Mouse (Mus musculus) erythroblast, embryonic 14.5 days (primary cell): ENCODE data around the gene Thra. TPM values are rescaled to one million over a fixed set of nuclear protein-coding genes. Genes with fewer than 3 reads are reported as not detected.

Experiments used
- H3K27me3 ChIP-seq: 2 replicates; pipeline ENCODE4 v1.6.1; 2012; ENCODE audit warnings: inconsistent platforms; ENCODE audit not compliant: control insufficient read depth
- H3K36me3 ChIP-seq: 2 replicates; pipeline ENCODE4 v1.6.1; 2012; ENCODE audit warnings: mild to moderate bottlenecking, inconsistent platforms; ENCODE audit not compliant: control insufficient read depth
- H3K4me1 ChIP-seq: 2 replicates; pipeline ENCODE4 v1.6.1; 2012; ENCODE audit warnings: inconsistent platforms; ENCODE audit not compliant: control insufficient read depth
- H3K4me3 ChIP-seq: replicated peaks from 2 replicates; pipeline ENCODE3; 2012; ENCODE audit warnings: moderate library complexity, mild to moderate bottlenecking, inconsistent platforms
- H3K9me3 ChIP-seq: 2 replicates; pipeline ENCODE4 v1.6.1; 2012; ENCODE audit warnings: low read length, inconsistent platforms, mixed read lengths; ENCODE audit not compliant: control insufficient read depth
- GATA1 ChIP-seq: IDR thresholded peaks from 2 replicates; pipeline ENCODE4 v1.6.1; 2012; ENCODE audit warnings: low read length, inconsistent platforms, mixed read lengths
- TAL1 ChIP-seq: IDR thresholded peaks from 3 replicates; pipeline ENCODE4 v1.6.1; 2012; ENCODE audit warnings: low read length, inconsistent platforms, mixed read lengths
- polyA plus RNA-seq: library from polyadenylated mRNA; stranded (reverse); fragments of >175 nt; gene quantifications from 2 replicates; pipeline ENCODE4 v1.2.3, GENCODE M21; 2012

Gene Thra
- polyA plus RNA-seq, 1 experiment: 3.2 TPM

- peaks cover 96% of the 10 kb centered on the region for H3K36me3 ChIP-seq
Observed at GRCm38 (mm10) chr11:98713703-98714102, 26.7 kb upstream of the Thra start.

GRCm38 (mm10) chr11:98715946-98716345, 24.5 kb upstream of the Thra start:
- Histone ChIP-seq H3K9me3 (no peaks in the 10 kb centered on the region), H3K36me3 (peaks cover 88% of the 10 kb centered on the region), H3K4me1 (peaks cover 28% of the 10 kb centered on the region), H3K4me3 (no peak overlapping the region), H3K27me3 (no peaks in the 10 kb centered on the region)
- TF ChIP-seq TAL1: no peak
- TF ChIP-seq GATA1: no peak

More at GRCm38 (mm10) chr11:98713703-98714102, 26.7 kb upstream of the Thra start:
- Histone ChIP-seq H3K27me3 (no peaks in the 10 kb centered on the region), H3K4me1 (peaks cover 28% of the 10 kb centered on the region), H3K9me3 (no peaks in the 10 kb centered on the region), H3K4me3 (no peak overlapping the region)
- no peak for TF ChIP-seq TAL1

GRCm38 (mm10) chr11:98717904-98718303, 22.5 kb upstream of the Thra start:
- no peaks in the 10 kb centered on the region for H3K9me3 ChIP-seq
- peaks cover 80% of the 10 kb centered on the region for H3K36me3 ChIP-seq
- no peak overlapping the region for H3K4me3 ChIP-seq
- no peaks in the 10 kb centered on the region for H3K27me3 ChIP-seq
- H3K4me1 ChIP-seq: peaks cover 22% of the 10 kb centered on the region
- TF ChIP-seq TAL1 (no peak), GATA1 (no peak)

- peaks cover 77% of the 10 kb centered on the region for H3K36me3 ChIP-seq
- TF ChIP-seq TAL1: no peak
- no peak for TF ChIP-seq GATA1
- no peak overlapping the region for H3K4me3 ChIP-seq
- H3K27me3 ChIP-seq: no peaks in the 10 kb centered on the region
- no peaks in the 10 kb centered on the region for H3K9me3 ChIP-seq
- peaks cover 22% of the 10 kb centered on the region for H3K4me1 ChIP-seq
Observed at GRCm38 (mm10) chr11:98720756-98721155, 19.7 kb upstream of the Thra start.

- no peaks in the 10 kb centered on the region for H3K9me3 ChIP-seq
- peaks cover 76% of the 10 kb centered on the region for H3K36me3 ChIP-seq
- TF ChIP-seq TAL1 (no peak), GATA1 (no peak)
- no peak overlapping the region for H3K4me3 ChIP-seq
- peaks cover 25% of the 10 kb centered on the region for H3K4me1 ChIP-seq
- H3K27me3 ChIP-seq: no peaks in the 10 kb centered on the region
Observed at GRCm38 (mm10) chr11:98721458-98722226, 18.8 kb upstream of the Thra start.

- H3K36me3 ChIP-seq: peaks cover 76% of the 10 kb centered on the region
- no peaks in the 10 kb centered on the region for H3K27me3 ChIP-seq
- no peaks in the 10 kb centered on the region for H3K9me3 ChIP-seq
- H3K4me3 ChIP-seq: no peak overlapping the region
- H3K4me1 ChIP-seq: peaks cover 26% of the 10 kb centered on the region
- TF ChIP-seq TAL1 (no peak), GATA1 (no peak)
Observed at GRCm38 (mm10) chr11:98723098-98723497, 17.3 kb upstream of the Thra start.

GRCm38 (mm10) chr11:98725926-98726506, 14.4 kb upstream of the Thra start:
- peaks cover 57% of the 10 kb centered on the region for H3K36me3 ChIP-seq
- no peak for TF ChIP-seq GATA1
- TF ChIP-seq TAL1: no peak
- peaks cover 19% of the 10 kb centered on the region for H3K4me1 ChIP-seq
- no peaks in the 10 kb centered on the region for H3K27me3 ChIP-seq
- H3K4me3 ChIP-seq: no peak overlapping the region
- no peaks in the 10 kb centered on the region for H3K9me3 ChIP-seq

GRCm38 (mm10) chr11:98729119-98729588, 11.3 kb upstream of the Thra start, which contains the start of gene Med24:
Gene Med24 (minus strand): TSS chr11:98729435.
- no peak for TF ChIP-seq TAL1
- TF ChIP-seq GATA1: no peak
- peaks cover 39% of the 10 kb centered on the region for H3K36me3 ChIP-seq
- H3K4me3 ChIP-seq: peak within 1 kb of the TSS; percentile 81
- H3K27me3 ChIP-seq: no peaks in the 10 kb centered on the region
- H3K9me3 ChIP-seq: peaks cover 2% of the 10 kb centered on the region
- peaks cover 19% of the 10 kb centered on the region for H3K4me1 ChIP-seq

GRCm38 (mm10) chr11:98730727-98731126, 9.7 kb upstream of the Thra start:
- peaks cover 24% of the 10 kb centered on the region for H3K36me3 ChIP-seq
- TF ChIP-seq GATA1 (no peak), TAL1 (no peak)
- H3K27me3 ChIP-seq: no peaks in the 10 kb centered on the region
- H3K9me3 ChIP-seq: peaks cover 6% of the 10 kb centered on the region
- H3K4me3 ChIP-seq: no peak overlapping the region
- H3K4me1 ChIP-seq: peaks cover 19% of the 10 kb centered on the region
